ENCODE assay signal across 9 mouse cellular contexts in genomic region chr8:106530566-106530965, GRCm38 (mm10). TPM values are rescaled to one million over a fixed set of nuclear protein-coding genes. Genes with fewer than 3 reads are reported as not detected.
DNase-seq lines count a peak whose midpoint lies in the region; ATAC-seq lines count a peak whose summit lies in the region.
"Had no signal": no experiment of that assay in that cellular context is flagged by ENCODE, and none has a peak within 500 bp of the region (broad histone marks: within the 10 kb centered on the region; RNA-seq: fewer than 3 reads in every experiment).

No protein-coding gene starts in this region.

- peak; percentile 68 for DNase-seq in intestine, embryonic 14.5 days (ENCODE audit: low spot score)
- peak; percentile 54 for DNase-seq in 3T3-L1 (ENCODE audit: low read depth, low spot score)
- peak; percentile 44 to 51 for DNase-seq in B cell, adult 2 months
- DNase-seq in c-Kit-positive CD71-positive TER-119-positive erythroid progenitor cells, embryonic 14.5 days (ENCODE audit: low spot score) = peak; percentile 10
- DNase-seq in right cerebral cortex, postnatal 36 days (ENCODE audit: low spot score in 2 of 2) = no peak
- no peak for DNase-seq in cerebellum, adult 8-10 months
- no peak for DNase-seq in left cerebral cortex, adult 11 months (ENCODE audit: low spot score)

- no peak overlapping the region for H3K27ac ChIP-seq in intestine, embryonic 14.5 days (ENCODE audit: low read depth)
- H3K27ac ChIP-seq in intestine, embryonic 16.5 days (ENCODE audit: low read length) = no peak overlapping the region
- H3K27ac ChIP-seq: limb, embryonic 12.5 days had no signal

- H3K9me3 ChIP-seq in intestine, embryonic 14.5 days (ENCODE audit: control insufficient read depth, low read length) = no peaks in the 10 kb centered on the region
- peaks cover 3% of the 10 kb centered on the region for H3K9me3 ChIP-seq in intestine, embryonic 16.5 days (ENCODE audit: control insufficient read depth, low read length)

- H3K4me1 ChIP-seq in intestine, embryonic 14.5 days (replicated peaks; ENCODE audit: control insufficient read depth, insufficient read depth, low read length) = 0 out of 2 replicates have a peak, but pooled peaks cover 4% of the 10 kb centered on the region
- no peaks in the 10 kb centered on the region for H3K4me1 ChIP-seq in intestine, embryonic 16.5 days (ENCODE audit: control insufficient read depth, insufficient read depth, low read length)

- H3K4me2 ChIP-seq in intestine, embryonic 14.5 days (ENCODE audit: low read length) = no peak overlapping the region
- H3K4me2 ChIP-seq in intestine, embryonic 16.5 days (ENCODE audit: low read depth, low read length) = no peak overlapping the region
- H3K4me2 ChIP-seq: limb, embryonic 12.5 days had no signal

- no peak overlapping the region for H3K4me3 ChIP-seq in intestine, embryonic 14.5 days (ENCODE audit: low read depth, low read length)
- H3K4me3 ChIP-seq in intestine, embryonic 16.5 days (ENCODE audit: low read length) = no peak overlapping the region
- H3K4me3 ChIP-seq: limb, embryonic 12.5 days had no signal

- no peaks in the 10 kb centered on the region for H3K36me3 ChIP-seq in intestine, embryonic 14.5 days (ENCODE audit: control insufficient read depth, insufficient read depth, low read length)
- no peaks in the 10 kb centered on the region for H3K36me3 ChIP-seq in intestine, embryonic 16.5 days (ENCODE audit: control insufficient read depth, insufficient read depth, low read length)

- no peak for ATAC-seq in intestine, embryonic 14.5 days (replicated peaks; ENCODE audit: low FRiP score, low TSS enrichment, low read depth)
- ATAC-seq in intestine, embryonic 16.5 days = no peak

- no peak overlapping the region for H3K9ac ChIP-seq in intestine, embryonic 14.5 days (ENCODE audit: low read length)
- no peak overlapping the region for H3K9ac ChIP-seq in intestine, embryonic 16.5 days (ENCODE audit: low read depth, low read length)
- H3K9ac ChIP-seq: limb, embryonic 12.5 days had no signal

- 82% methylated on average over 4 of the region's 4 CpGs for WGBS in intestine, embryonic 14.5 days
- 78% methylated on average over 4 of the region's 4 CpGs for WGBS in intestine, embryonic 16.5 days

- H3K27me3 ChIP-seq in intestine, embryonic 14.5 days (replicated peaks; ENCODE audit: control insufficient read depth, insufficient read depth, low read length) = no peaks in the 10 kb centered on the region
- no peaks in the 10 kb centered on the region for H3K27me3 ChIP-seq in intestine, embryonic 16.5 days (replicated peaks; ENCODE audit: control insufficient read depth, insufficient read depth, low read length)
- H3K27me3 ChIP-seq: limb, embryonic 12.5 days had no signal

RNA-seq across cellular contexts. Expression of gene Cdh3, which starts 19.9 kb away (rescaled TPM):
- polyA plus RNA-seq in intestine, embryonic 14.5 days (2014; fragmentation: Nextera tagmentation; extraction: Ambion mirVana) = 16.1 and 19.2 TPM in 2 replicates
- 11.5 and 12.5 TPM in 2 replicates for polyA plus RNA-seq in intestine, embryonic 16.5 days (2015; fragmentation: Nextera tagmentation; extraction: Ambion mirVana)

RNA-seq across cellular contexts. Expression of gene 6030452D12Rik, which starts 30.2 kb away (rescaled TPM):
- not detected in 2 replicates for polyA plus RNA-seq in intestine, embryonic 14.5 days (2014; fragmentation: Nextera tagmentation; extraction: Ambion mirVana)
- not detected in 2 replicates for polyA plus RNA-seq in intestine, embryonic 16.5 days (2015; fragmentation: Nextera tagmentation; extraction: Ambion mirVana)
- polyA plus RNA-seq: limb, embryonic 12.5 days had no signal

RNA-seq across cellular contexts. Expression of gene Gm10073, which starts 42.7 kb away (rescaled TPM):
- polyA plus RNA-seq in intestine, embryonic 14.5 days (2014; fragmentation: Nextera tagmentation; extraction: Ambion mirVana) = 9.1 and 11.7 TPM in 2 replicates
- 8.4 and 10.6 TPM in 2 replicates for polyA plus RNA-seq in intestine, embryonic 16.5 days (2015; fragmentation: Nextera tagmentation; extraction: Ambion mirVana)

Comparison
In these comparisons a context has a peak if more than half of its experiments do, and no peak if none do; other contexts are left out.
1. DNase-seq: peak in intestine, embryonic 14.5 days (single experiment), 3T3-L1 (single experiment), B cell, adult 2 months (2 of 2) and c-Kit-positive CD71-positive TER-119-positive erythroid progenitor cells, embryonic 14.5 days (single experiment); none in right cerebral cortex, postnatal 36 days (0 of 2), cerebellum, adult 8-10 months (single experiment) and left cerebral cortex, adult 11 months (single experiment).